Mouse (Mus musculus): ENCODE measurements around the gene Pcx. TPM values are rescaled to one million over a fixed set of nuclear protein-coding genes. Genes with fewer than 3 reads are reported as not detected.

The Pcx gene
- polyA plus RNA-seq, 1 experiment from 2014 or later: 12.4 TPM

DNA sequence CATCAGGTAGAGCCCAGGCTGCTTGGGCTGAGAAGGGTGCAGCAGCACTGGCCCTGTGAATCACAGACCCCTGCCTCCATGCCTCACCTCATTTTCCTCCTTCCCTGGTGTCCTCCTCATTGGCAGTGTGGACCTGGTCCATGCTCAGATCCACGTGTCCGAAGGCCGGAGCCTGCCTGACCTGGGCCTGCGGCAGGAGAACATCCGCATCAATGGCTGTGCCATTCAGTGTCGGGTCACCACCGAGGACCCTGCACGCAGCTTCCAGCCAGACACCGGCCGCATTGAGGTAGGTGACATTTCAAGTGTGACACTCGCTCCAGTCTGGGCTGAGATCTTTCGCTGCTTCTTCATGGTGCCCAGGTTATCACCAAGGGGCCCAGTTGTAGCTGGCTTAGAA is 97.1 kb downstream of the Pcx start:
- Histone ChIP-seq H3K36me3 (ENCODE audit: control insufficient read depth, insufficient read depth, low read length) (peaks cover 3% of the 10 kb centered on the region), H3K4me1 (ENCODE audit: control insufficient read depth, insufficient read depth, low read length) (no peaks in the 10 kb centered on the region), H3K9me3 (ENCODE audit: control insufficient read depth, low read length) (no peaks in the 10 kb centered on the region), H3K4me2 (ENCODE audit: low read depth, severe bottlenecking) (no peak overlapping the region), H3K27ac (replicated peaks; ENCODE audit: low read depth, low read length) (no peak overlapping the region), H3K4me3 (ENCODE audit: low read depth, low read length) (no peak overlapping the region), H3K27me3 (ENCODE audit: control insufficient read depth, insufficient read depth, low read length) (no peaks in the 10 kb centered on the region), H3K9ac (ENCODE audit: low read length) (no peak overlapping the region)
- ATAC-seq (ENCODE audit: insufficient number of reproducible peaks, low FRiP score, low TSS enrichment, low read depth) (no peak), DNase-seq (ENCODE audit: low spot score) (no peak)
- WGBS: 91% methylated on average over 12 of the region's 12 CpGs

DNA sequence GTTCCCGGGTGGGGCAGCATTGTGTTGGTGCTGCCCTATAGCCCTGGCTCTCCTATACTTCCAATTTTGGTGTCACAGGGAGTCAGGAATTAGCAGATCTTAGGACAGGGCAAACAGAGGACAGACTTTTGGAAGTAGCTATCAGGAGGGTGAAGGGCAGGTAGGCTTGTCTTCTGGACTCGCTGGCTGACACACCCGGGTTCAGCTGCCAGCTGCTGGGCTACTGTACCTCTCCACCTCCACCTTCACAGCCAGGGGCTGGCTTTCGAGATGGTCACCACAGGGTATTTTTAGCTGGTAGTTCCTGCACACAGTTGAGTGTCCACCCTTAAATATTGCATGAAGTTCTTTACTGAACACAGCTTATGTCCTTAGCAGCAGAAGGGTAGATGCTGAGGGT is 98.2 kb downstream of the Pcx start:
- Histone ChIP-seq H3K36me3 (ENCODE audit: control insufficient read depth, insufficient read depth, low read length) (peaks cover 5% of the 10 kb centered on the region), H3K4me1 (ENCODE audit: control insufficient read depth, insufficient read depth, low read length) (peaks cover 3% of the 10 kb centered on the region; the same call in 1 of the 2 replicates), H3K27ac (replicated peaks; ENCODE audit: low read depth, low read length) (no peak overlapping the region), H3K9me3 (ENCODE audit: control insufficient read depth, low read length) (no peaks in the 10 kb centered on the region), H3K4me2 (ENCODE audit: low read depth, severe bottlenecking) (no peak overlapping the region), H3K27me3 (ENCODE audit: control insufficient read depth, insufficient read depth, low read length) (no peaks in the 10 kb centered on the region), H3K9ac (ENCODE audit: low read length) (no peak overlapping the region), H3K4me3 (ENCODE audit: low read depth, low read length) (no peak overlapping the region)
- DNase-seq (ENCODE audit: low spot score): no peak
- ATAC-seq (ENCODE audit: insufficient number of reproducible peaks, low FRiP score, low TSS enrichment, low read depth): no peak
- WGBS: 85% methylated on average over 4 of the region's 4 CpGs

DNA sequence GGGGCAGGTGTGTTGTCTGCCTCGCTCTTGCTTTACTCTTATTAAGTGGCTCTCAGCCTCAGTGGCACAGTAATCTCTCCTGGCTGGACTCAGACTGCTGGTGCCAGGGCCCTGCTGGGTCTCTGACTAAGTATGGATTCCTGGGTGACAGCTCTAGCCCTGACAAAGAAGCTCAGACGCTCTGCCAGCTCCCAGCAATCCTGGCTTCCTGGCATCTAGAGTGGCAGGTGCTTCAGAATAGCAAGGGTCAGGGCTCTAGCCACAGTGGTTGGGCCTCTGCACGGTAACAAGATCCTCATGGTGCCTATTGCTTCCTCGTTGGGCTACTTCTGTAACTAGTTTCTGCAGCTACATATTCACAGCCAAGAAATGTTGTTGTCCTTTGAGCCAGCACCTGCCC is 99.8 kb downstream of the Pcx start:
- Histone ChIP-seq H3K9ac (ENCODE audit: low read length) (no peak overlapping the region), H3K36me3 (ENCODE audit: control insufficient read depth, insufficient read depth, low read length) (peaks cover 5% of the 10 kb centered on the region), H3K4me2 (ENCODE audit: low read depth, severe bottlenecking) (no peak overlapping the region), H3K27me3 (ENCODE audit: control insufficient read depth, insufficient read depth, low read length) (no peaks in the 10 kb centered on the region), H3K27ac (replicated peaks; ENCODE audit: low read depth, low read length) (no peak overlapping the region), H3K4me3 (ENCODE audit: low read depth, low read length) (no peak overlapping the region), H3K4me1 (ENCODE audit: control insufficient read depth, insufficient read depth, low read length) (peaks cover 9% of the 10 kb centered on the region), H3K9me3 (ENCODE audit: control insufficient read depth, low read length) (no peaks in the 10 kb centered on the region)
- no peak for ATAC-seq (ENCODE audit: insufficient number of reproducible peaks, low FRiP score, low TSS enrichment, low read depth)
- WGBS: 66% methylated on average over 4 of the region's 4 CpGs
- DNase-seq (ENCODE audit: low spot score): no peak

DNA sequence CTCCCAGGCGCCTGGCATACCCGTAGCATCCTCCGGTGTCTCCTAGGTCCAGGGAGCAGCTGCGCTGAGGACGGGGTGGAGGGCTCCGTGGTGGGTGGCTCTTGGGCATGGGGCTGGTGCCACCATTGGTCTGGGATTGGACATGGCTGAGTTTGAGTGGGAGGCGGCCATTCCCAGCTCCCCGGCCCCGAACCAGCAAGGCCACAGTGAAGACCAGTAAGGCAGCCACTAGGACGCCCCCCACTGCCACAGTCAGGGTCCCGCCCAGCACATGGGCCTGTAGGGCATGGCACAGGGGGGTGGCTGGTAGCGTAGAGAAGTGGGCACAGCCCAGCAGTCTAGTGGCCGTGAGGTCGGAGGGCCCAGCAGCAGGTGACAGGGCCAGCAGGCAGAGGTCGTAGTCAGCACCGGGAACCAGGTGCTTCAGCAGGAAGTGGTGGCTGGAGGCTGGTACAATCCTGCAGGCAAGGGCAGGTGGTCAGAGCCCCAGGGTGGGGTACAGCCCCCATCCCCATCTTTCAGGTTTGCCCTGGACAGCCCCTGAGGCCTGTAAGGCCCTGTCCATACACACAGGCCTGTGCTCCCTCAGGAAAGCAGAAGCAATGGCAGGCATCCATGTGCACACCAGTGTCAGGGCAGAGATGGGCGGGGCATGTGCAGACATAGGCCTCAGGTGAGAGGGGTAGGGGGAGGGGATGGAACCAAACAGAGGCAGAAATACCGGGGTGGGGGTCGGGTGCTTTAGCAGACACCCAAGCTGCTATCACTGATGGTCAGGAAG is 102.1 kb downstream of the Pcx start:
- Histone ChIP-seq H3K9ac (ENCODE audit: low read length) (no peak overlapping the region), H3K36me3 (ENCODE audit: control insufficient read depth, insufficient read depth, low read length) (peaks cover 5% of the 10 kb centered on the region), H3K4me1 (ENCODE audit: control insufficient read depth, insufficient read depth, low read length) (peaks cover 16% of the 10 kb centered on the region), H3K27ac (replicated peaks; ENCODE audit: low read depth, low read length) (no peak overlapping the region), H3K27me3 (ENCODE audit: control insufficient read depth, insufficient read depth, low read length) (no peaks in the 10 kb centered on the region), H3K9me3 (ENCODE audit: control insufficient read depth, low read length) (no peaks in the 10 kb centered on the region), H3K4me2 (ENCODE audit: low read depth, severe bottlenecking) (no peak overlapping the region), H3K4me3 (ENCODE audit: low read depth, low read length) (no peak overlapping the region)
- DNase-seq (ENCODE audit: low spot score) (no peak), ATAC-seq (ENCODE audit: insufficient number of reproducible peaks, low FRiP score, low TSS enrichment, low read depth) (no peak)
- 91% methylated on average over 19 of the region's 19 CpGs for WGBS

DNA sequence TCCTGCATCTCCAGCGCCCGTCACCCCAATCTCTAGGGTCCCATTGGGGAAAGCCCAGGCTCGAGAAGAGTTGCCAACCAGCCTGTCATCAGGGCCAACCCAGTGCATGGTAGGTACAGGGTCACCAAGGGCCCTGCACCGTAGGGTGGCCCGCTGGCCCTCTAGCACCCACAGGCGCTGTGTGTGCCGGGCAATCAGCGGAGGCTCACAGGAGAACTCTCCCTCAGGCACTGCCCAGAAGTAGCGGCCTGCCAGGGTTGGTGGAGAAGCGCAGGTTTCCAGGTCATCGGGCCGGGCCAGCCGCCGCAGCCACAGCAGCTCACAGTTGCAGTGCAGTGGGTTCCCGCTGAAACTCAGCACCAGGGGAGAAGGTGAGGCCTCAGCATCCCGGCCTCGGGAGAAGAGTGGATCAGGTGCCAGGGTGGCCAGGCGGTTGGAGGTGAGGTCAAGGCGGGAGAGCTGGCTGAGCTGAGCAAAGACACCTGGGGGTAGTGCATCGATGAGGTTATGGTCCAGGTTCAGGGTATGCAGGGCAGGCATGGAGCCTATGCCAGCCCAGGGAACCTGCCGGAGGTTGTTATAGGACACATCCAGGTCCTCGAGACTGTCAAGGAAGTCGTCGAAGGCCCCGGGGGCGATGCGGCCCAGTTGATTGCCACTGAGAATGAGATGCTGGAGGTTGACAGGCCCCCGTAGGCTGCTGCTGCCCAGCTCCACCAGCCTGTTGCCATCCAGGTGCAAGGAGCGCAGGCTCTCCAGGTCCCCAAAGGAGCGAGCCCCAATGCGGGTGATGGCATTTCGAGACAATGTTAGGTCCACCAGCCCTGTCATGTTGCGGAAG is 103.4 kb downstream of the Pcx start:
- Histone ChIP-seq H3K4me3 (ENCODE audit: low read depth, low read length) (0 out of 2 replicates have a peak overlapping the region, but pooled peaks have one; percentile 91), H3K27me3 (ENCODE audit: control insufficient read depth, insufficient read depth, low read length) (no peaks in the 10 kb centered on the region), H3K4me1 (ENCODE audit: control insufficient read depth, insufficient read depth, low read length) (peaks cover 16% of the 10 kb centered on the region), H3K36me3 (ENCODE audit: control insufficient read depth, insufficient read depth, low read length) (peaks cover 5% of the 10 kb centered on the region), H3K9me3 (ENCODE audit: control insufficient read depth, low read length) (no peaks in the 10 kb centered on the region), H3K9ac (ENCODE audit: low read length) (peak overlapping the region; percentile 95; the same call in 1 of the 2 replicates), H3K27ac (replicated peaks; ENCODE audit: low read depth, low read length) (peak overlapping the region; percentile 83; the same call in 1 of the 2 replicates), H3K4me2 (ENCODE audit: low read depth, severe bottlenecking) (peak overlapping the region; percentile 81)
- ATAC-seq (ENCODE audit: insufficient number of reproducible peaks, low FRiP score, low TSS enrichment, low read depth): no peak
- no peak for DNase-seq (ENCODE audit: low spot score)
- 86% methylated on average over 33 of the region's 33 CpGs for WGBS

DNA sequence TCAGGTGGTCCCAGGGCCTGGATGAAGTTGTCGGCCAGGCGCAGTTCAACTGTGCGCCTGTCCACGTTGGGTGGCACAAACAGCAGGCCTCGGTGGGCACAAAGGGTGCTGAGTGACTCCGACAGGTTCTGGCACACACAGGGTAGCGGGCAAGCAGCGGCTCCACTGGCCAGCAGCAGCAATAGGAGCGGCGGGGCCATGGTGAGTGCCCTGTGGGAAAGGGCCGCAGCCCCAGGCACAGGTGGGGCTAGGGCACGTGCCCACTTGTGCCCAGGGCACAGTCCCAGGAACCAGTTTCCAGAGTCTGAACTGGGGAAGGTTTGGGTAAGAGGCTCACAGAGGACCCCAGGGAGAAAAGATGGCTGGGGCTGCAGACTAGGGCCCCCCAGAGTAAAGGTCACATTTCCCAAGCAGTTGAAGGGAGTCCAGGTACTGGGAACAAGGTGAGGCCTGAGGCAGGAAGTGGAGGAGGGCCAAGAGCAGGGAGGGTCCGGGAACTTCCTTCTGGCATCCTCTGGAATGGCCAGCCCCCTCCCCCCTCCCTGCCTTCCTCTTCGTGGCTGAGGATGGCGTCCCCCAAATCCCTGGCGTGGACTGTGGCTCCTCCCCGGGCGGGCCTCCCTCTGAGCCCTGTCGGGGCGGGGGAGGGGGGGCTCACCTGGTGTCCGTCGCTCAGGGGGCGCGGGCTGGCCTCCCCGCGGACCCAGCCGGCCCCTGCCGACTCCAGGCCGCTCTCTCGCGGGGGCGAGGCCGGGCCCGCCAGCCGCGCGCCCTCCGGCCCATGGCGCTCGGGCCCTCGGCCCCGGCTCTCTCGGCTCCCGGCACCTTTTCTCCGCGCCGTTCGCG is 104.3 kb downstream of the Pcx start:
- Histone ChIP-seq H3K27ac (replicated peaks; ENCODE audit: low read depth, low read length) (peak overlapping the region; percentile 83), H3K9ac (ENCODE audit: low read length) (peak overlapping the region; percentile 95), H3K36me3 (ENCODE audit: control insufficient read depth, insufficient read depth, low read length) (peaks cover 5% of the 10 kb centered on the region), H3K4me1 (ENCODE audit: control insufficient read depth, insufficient read depth, low read length) (peaks cover 16% of the 10 kb centered on the region), H3K4me3 (ENCODE audit: low read depth, low read length) (peak overlapping the region; percentile 91), H3K9me3 (ENCODE audit: control insufficient read depth, low read length) (no peaks in the 10 kb centered on the region), H3K27me3 (ENCODE audit: control insufficient read depth, insufficient read depth, low read length) (no peaks in the 10 kb centered on the region), H3K4me2 (ENCODE audit: low read depth, severe bottlenecking) (peak overlapping the region; percentile 81)
- WGBS: 22% methylated on average over 34 of the region's 49 CpGs
- DNase-seq (ENCODE audit: low spot score) (peak; percentile 64), ATAC-seq (ENCODE audit: insufficient number of reproducible peaks, low FRiP score, low TSS enrichment, low read depth) (no peak)

DNA sequence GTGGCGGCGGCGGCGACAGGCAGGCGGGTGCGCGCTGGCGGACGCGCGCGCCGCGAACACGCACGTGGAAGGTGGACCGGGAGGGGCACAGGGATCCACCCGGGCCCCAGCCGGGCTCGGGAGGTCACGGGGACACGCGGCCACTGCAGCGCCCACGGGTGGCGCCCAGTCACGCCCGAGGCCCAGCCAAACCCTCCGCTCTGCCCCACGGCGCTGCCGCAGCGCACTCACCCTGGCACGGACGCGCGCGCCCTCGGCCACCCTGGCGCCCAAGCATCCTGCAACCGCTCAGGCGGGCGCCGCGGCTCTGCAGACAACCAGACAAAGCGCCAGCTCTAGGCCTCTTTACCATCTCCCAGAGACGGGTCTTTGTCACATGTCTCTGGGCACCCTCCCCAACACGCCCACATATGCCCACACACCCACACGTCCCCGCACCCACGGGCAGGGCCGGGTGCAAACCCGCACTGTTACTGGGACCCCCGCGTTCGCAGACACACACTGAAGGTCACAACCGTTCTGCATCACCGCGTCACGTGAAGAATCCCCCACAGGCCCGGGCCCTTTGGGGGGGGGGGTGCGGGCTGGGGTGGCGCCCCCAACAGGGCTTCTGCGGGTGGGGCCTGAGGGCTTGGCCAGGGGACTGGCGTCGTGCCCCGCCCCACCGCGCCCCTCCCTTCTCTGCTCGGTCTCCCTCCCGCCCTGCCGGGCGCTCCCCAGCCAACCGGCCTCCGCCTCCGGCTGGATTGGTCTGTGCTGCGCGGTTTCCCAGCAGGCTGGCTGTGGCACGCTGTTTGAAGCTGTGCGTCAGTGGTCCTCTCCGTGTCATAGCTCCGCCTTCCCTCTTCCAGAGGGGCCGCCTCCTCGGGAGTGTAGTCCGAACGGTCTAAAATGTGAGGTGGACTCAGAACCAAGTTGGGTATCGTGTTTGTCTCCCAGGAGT is 105.2 kb downstream of the Pcx start, which contains the start of gene Lrfn4:
Gene Lrfn4 (minus strand): TSS at position 517 of the 943 bp plus-strand sequence.
- Histone ChIP-seq H3K9ac (ENCODE audit: low read length) (peak within 1 kb of the TSS; percentile 95), H3K4me2 (ENCODE audit: low read depth, severe bottlenecking) (peak within 1 kb of the TSS; percentile 81), H3K36me3 (ENCODE audit: control insufficient read depth, insufficient read depth, low read length) (peaks cover 5% of the 10 kb centered on the region), H3K4me3 (ENCODE audit: low read depth, low read length) (peak within 1 kb of the TSS; percentile 91), H3K27ac (replicated peaks; ENCODE audit: low read depth, low read length) (peak within 1 kb of the TSS; percentile 83), H3K9me3 (ENCODE audit: control insufficient read depth, low read length) (no peaks in the 10 kb centered on the region), H3K4me1 (ENCODE audit: control insufficient read depth, insufficient read depth, low read length) (peaks cover 16% of the 10 kb centered on the region), H3K27me3 (ENCODE audit: control insufficient read depth, insufficient read depth, low read length) (no peaks in the 10 kb centered on the region)
- DNase-seq (ENCODE audit: low spot score): peak; percentile 93
- peak; percentile 89 for ATAC-seq (ENCODE audit: insufficient number of reproducible peaks, low FRiP score, low TSS enrichment, low read depth)
- under 1% methylated on average over 57 of the region's 87 CpGs for WGBS

Measured in limb, embryonic 11.5 days (tissue).